Mouse (Mus musculus) A20 (cell line): ENCODE data around the gene Spata31d1a.
A peak's percentile ranks its signal among the peaks of the same experiment; 100 is the strongest.
"Not testable (repeated sequence)": the region's sequence is repeated elsewhere in the genome, so short reads cannot be mapped to it uniquely, and the experiment has no call there.

Source experiments
- DNase-seq: peaks from one replicate; pipeline ENCODE4 v3.0.0-alpha.2; 2011; ENCODE audit warnings: low read depth, low spot score

Spata31d1a gene

DNA sequence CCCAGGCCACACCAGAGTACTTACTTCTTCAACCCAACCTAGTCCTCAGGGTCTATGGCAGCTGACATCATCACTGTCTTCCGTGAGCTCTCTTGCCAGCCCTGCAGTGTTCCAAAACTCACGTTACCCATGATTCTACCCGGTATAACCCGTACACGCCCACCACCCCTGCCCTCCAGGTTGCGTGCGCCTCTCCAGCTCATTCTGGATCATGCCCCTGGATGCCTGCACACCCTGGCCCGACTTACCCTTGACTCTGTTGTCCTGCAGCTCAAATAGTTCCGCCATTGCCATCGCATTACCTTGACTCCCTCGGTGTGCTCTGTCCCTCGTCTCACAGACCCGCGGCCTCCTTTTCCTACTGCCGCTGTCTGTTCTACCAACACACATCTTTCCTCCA, at the start of gene Spata31d1a:
Gene Spata31d1a (minus strand): TSS at position 101 of the 400 bp plus-strand sequence.
- no peak for DNase-seq

DNA sequence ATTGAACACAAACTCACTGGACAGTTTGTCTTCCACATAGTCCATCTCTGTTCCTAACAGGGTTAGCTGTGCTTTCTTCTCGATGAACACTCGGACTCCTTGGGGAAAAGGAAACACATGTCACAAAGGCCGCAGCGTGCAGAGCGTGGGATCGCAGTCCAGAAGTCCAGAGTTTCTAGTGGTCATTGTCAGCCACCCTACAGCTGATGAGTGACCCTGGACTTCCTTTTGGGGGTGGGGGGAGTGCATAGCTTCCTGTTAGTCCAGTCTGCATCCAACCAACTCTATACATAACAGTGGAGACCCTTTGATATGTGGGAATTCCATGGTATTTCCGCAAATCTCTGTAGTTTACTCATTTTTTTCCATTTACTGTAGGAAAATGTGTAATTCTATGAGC, 46.8 kb upstream of the Spata31d1a start:
- no peak for DNase-seq

DNA sequence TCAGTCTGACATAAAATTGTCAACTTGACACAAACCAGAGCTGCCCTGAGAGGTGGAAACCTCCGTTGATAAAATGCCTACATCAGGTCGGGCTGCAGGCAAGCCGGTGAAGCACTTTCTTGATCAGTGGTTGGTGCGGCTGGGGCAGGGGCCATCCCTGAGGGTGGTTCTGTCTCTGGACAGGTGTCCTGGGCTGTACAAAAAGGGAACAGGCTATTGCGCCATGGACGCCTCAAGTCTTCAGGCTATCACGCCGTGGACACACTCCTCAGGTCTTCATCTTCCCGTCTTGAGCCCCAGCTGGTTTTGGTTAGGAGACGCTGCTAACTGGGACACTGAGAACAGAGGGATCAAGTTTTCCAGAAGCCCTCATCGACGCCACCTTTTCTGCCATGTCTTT, 40.2 kb upstream of the Spata31d1a start:
- no peak for DNase-seq

DNA sequence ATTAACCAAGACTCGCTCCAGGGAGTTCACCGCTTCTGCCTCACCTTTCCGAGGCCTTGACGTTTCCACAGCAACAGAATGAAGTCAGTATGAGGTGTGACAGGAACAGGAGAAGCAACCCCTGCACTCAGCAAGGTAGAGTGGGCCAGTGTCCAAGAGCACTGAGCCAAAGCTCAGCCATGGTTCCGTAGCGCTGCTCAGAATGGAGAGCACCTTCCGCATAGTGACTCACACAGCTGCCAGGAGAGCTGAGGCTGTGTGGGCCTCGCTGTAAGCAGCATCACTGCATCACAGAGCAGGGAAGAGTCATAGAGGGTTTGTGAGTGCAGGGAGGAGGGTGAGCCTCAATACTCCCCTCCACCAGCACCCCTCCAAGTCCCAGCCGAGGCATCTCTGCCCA, 36.6 kb upstream of the Spata31d1a start, which contains the start of gene 1700014D04Rik:
Gene 1700014D04Rik (minus strand): TSS at position 42 of the 400 bp plus-strand sequence.
- no peak for DNase-seq

DNA sequence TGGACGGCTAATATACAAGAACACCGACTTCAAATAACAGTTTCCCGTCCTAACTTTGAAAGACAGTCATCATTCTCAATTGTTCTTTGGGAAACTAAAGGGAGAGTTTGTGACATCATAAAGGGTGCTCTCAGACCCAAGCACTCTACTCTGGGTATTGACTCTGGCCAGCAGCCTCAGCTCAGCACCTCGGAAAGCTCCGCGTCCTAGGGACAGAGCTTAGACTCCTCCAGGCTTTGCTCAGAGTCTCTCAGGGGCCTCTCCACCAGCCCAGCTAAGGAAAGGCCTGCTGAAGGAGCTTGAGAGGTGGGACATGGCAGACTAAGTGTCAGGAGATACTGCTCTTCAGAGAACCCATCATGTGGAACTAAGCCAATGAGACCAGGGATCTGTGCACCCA, 36.0 kb upstream of the Spata31d1a start:
- DNase-seq: no peak

DNA sequence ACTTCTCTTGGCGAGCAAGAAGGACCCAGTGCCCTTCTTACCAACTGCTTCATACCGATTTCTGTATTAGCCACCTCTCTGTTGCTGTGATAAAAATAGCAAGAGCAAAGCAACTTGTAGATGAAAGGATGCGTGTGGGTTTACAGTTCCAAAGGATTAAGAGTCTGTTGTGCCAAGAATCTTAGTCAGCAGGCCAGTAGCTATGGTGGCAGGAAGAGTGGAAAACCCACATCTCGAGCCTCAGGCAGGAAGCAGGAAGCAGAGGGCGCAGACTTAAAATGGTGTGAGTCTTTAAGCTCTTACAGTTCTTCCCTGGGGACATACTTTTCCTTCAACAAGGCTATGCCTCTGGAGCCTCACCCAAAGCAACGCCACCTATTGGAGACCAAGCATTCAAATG, 35.3 kb upstream of the Spata31d1a start:
- no peak for DNase-seq

DNA sequence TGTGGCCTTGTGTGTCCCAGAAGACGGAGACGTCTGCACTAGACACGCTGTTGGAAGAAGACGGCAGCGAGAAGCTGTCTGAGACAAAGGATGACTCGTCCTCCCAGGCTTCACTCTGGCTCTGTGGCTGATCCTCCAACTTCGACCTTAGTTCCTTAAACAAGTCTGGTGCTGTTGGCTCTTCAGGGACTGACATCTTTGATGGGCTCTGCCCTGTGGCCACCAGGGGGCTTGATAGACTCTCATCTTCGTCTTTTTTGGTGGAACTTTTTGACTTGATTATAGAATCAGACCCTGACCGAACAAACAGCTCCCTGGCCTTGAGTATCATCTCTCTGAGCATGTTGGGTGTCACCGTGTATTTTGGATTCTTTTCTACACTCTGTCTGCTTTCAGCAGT, 31.6 kb upstream of the Spata31d1a start:
- peak; percentile 13 for DNase-seq

DNA sequence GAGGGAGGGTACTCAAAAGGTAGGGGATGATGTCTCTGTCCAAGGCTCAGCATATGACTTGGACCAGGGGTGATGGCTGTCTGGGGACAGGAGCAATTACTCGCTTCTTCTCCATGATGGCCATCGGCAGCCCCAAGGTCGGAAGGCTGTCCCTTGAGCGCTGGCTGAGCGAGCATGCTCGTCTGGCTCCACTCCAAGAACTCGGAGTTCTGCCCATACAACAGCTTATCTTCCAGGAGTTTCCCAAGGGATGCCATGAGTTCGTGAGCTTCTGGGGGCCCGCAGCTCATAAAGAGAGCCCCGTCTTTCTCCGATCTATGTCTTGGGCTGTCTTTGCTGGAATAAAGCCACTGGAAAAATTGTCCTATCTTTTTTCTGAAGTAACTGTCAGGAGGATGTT, 31.0 kb upstream of the Spata31d1a start:
- DNase-seq: no peak

DNA sequence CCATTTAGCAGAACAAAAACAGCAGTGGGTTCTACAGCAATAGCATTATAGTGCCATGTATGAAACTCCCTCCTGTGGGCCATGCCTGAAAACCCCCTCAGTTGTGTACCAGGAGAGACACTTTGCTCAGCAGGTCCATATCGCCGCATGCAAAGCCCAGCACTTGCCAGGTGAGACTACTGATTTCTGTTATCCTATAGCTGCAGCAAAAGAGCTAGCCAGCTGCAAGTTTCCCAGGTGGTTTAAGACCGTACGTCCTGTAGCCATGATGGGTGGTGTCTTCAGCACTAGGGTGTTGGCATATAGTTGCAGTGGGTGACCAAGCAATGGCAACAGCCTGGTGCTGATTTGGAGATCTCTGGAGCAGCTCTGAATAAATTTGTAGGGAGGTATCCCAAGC, 29.3 kb upstream of the Spata31d1a start:
- no peak for DNase-seq

DNA sequence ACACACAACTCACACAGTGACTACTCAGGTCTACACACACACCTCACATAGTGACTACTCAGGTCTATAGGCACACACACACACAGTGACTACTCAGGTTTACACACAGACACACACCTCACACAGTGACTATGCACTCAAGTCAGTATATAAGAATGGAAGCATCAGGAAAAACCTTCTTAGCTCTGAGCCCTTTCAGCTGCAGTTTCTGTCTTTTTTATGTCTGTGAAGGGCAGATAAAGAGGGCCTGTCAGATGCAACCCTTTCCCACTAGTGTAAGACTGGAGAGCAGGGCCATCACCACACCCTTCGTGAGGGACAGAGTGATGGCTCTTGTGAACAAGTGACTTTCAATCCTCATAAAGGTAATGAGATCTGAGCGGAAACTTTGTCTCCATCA, 28.3 kb upstream of the Spata31d1a start:
- no peak for DNase-seq

DNA sequence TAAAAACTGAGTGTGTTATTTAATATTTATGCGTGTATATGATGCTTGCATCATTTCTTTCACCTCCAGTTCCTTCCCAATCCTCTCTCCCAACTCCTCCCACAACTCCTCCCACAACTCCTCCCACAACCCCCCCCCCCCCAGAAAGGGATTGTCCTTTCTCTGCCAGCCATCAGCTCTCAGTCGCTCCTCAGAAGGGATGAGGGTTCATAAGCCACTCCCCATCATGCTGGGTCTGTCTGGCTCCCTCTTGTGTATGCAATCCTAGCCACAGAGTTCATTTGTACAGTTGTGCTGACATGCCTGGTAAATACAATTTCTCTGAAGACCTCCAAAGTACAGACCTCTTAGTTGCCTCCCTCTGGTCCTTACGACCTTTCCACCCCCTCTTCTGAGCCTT, 25.1 kb upstream of the Spata31d1a start:
- no peak for DNase-seq

DNA sequence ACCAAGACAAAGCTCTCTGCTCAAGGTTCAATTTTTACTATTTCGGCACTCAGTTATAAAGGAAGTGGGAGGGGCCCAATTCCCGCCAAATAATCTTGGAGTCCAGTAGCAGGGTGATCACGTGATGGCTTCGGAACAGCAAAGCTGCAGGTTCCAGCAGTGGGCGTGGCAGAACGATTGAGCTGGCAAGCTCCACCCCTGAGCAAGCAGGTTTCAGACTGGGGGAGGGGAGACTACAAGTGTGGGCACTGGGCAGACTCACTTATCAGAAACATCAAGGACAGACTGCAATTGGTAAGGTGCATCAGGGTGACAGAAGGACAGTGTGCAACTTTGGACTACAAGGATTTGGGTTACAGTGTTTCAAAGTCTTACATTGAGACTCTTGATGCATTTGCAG, 24.2 kb upstream of the Spata31d1a start:
- DNase-seq: not testable (repeated sequence)

DNA sequence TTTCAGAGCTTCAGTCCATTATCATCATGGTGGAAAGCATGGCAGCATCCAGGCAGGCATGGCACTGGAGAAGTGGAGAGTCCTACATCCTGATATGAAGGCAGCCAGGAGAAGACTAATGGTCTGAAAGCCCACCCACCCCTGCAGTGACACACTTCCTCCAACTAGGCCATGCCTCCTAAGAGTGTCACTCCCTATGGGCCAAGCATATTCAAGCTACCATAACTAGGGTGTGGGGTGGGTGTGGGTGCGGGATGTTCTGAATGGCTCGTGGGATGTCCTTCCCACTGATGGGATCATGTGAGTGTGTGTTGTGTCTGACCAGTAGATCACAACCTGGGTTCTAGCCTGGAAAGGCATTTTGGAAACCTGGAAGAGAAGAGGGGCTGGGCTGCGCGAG, 23.8 kb upstream of the Spata31d1a start:
- DNase-seq: no peak

DNA sequence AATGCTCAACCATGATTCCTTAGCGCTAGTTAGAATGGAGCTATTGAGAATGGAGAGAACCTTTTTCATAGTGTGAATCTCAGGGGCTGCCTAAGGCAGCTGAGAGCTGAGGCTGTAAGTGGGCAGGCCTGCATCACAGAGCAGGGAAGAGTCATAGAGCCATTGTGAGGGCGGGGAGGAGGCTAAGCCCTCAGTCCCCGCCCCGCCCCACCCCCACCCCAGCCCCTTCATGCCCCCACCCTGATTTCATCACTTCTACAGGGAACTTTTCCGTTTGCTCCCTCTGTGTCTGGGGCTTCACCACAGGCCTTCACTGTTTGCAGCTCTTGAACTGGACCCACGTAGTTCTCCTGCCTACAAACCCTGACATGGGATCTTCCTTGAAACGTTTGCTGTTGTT, 21.5 kb upstream of the Spata31d1a start, which contains the start of gene Spata31d1d:
Gene Spata31d1d (minus strand): TSS at position 101 of the 400 bp plus-strand sequence.
- DNase-seq: no peak

DNA sequence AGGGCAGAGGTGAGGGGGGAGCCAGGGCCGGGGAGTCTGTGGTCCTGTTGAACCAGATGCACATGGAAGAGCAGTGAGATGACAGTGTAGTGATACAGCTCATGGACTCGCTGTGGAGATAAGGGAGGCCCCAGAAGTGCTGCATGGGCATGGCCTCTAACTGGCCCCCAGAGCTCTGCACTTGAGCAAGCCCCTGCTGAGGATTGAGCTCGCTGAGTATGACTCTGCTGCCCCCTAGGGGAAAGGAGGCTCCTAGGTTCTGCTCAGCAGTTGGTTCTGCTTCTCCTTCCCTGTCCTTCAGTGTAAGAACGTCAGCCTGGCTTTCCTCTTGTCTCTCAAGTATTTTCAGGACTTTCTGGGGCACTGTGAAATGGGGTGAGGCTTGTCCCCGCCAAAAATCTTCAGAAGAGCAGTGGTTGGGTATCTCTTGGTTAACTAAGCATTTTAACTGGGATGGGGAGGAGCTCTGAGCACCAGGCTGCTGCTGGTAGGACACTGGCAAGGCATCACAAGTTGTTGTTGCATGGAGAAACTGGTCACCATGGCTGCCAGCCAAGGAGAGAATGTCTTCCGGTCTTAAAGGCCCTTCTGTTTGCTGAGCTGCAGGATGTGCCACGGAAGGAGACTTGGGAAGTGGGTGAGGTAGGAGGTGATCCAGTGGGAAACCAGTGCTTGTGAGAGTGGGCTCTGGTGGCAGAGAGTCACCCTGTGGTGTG, 18.4 kb upstream of the Spata31d1a start:
- peak; percentile 80 for DNase-seq

DNA sequence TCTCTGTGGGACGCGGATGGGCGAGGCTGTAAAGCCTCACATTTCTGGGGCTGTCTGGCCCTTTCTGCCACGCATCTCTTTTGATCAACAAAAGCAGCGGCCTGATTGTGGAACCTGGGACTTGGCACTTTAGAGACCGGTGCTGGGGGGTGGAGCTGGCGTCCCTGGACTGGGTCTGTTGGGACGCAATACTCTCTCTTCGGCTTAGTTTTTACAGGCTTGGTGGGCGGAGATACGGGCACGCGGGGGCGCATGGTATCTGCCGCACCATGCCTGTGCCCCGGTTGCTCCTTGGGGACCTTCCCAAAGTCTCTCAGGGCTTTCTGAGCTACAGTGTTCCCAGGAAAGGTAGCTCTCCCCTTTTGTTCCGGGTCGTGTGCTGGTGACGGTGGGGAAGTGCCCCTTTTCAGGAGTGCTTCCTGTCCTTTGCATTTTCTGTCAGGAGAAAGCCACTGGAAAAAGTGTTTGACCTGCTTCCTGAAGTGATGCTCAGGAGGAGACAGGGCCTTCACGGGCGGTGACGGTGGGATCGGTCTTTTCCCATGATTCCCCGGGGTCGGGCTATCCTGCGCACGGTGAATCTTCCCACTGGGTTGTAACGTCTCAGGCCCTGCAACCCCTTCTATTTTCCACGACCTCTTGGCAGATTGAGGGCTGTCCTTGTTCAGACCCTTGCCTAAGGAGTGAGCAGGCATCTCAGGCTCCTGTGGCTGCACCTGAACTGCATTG, 16.2 kb upstream of the Spata31d1a start:
- DNase-seq: no peak

DNA sequence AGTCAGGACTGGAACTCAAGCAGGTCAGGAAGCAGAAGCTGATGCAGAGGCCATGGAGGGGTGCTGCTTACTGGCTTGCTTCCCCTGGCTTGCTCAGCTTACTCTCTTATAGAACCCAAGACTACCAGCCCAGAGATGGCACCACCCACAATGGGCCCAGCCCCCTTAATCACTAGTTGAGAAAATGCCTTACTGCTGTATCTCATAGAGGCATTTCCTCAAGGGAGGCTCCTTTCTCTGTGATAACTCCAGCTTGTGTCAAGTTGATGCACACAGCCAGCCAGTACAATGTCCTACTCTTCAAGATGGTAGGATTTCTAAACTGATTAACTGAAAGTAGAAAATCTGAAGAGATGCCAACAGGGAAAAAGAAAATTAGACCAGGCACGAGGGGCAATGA, 12.0 kb upstream of the Spata31d1a start:
- DNase-seq: not testable (repeated sequence)

DNA sequence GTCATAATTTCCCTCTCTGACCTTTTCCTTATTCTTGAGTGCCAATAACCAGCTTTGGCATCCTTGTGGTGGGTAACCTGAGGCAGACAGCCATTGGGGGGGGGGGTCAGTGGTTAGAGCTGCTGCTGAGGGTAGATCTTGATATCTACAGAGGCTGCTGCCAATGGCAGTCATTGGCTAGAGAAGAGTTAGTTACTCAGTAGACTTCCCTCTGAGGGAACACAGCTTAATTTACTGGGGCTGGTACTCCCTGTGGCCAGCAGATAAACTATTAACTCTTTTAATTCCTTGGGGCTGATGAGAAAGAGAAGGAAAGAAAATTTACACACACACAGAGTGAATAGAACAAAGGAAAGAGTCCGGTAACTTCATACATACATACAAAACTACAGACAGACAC, 9.3 kb upstream of the Spata31d1a start:
- no peak for DNase-seq

DNA sequence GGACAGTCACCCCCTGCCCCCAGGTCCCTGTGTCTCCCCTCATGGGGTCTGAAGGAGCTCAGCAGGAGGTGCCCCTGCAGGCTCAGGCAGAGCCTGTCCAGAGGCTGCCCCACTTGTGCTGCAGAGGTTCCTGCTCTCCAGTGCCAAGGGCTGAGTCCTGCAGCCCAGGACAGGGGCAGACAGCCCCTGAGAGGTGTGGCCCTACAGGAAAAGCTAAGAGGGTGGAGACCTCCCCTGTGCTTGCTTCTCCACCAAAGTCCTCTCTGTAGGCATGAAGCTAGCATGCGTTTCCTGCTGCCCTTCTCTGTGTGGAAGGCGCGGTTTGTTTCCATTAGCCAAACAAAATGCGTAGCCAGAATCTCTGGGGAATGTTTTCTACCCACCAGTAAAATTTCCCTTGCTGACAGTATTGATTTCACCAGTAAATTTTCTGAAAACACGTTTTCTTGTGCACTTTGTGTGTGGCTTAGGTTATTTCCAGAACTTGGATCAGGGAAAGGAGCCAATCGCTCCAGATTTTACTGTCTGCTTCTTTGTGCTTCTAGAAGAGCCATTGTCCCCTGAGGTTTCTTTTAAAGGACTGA, 8.8 kb upstream of the Spata31d1a start:
- not testable (repeated sequence) for DNase-seq

DNA sequence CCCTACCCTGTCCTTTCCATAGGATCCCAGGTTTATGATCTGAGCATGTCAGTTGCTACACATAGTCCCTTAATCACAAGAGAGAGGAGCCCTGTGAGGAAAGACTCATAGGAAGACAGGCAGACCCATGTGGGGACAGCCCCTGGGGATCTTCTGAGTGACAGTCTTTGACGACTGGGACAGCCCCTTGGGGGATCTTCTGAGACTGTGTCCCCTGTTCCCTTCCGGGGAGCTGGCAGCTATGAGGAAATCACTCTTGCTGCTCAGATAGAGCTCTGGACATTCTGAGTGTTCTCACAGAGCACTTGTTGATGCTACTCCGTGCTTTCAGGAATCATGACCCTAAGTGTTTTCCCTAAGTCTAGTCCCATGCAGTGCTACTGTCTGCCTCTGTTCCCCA, 3.6 kb upstream of the Spata31d1a start:
- peak; percentile 44 for DNase-seq

DNA sequence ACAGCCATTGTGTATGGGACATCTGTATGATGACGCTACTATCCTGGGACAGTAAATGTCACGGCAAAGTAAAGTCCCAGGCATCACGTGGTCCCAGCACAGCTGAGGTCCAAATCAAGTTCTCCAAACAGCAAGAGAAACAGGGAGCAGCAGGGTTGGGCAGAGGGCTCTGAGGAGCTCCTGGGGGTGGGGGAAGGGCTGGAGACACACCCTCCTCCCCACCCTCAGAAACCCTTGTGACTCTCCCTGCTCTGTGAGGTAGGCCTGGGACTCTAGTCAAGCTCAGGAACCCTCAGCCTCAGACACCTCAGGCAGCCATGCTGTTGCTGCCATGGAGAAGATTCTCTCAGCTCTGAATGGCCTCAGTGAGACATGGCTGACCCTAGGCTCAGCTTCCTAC, 1.9 kb upstream of the Spata31d1a start, which contains the start of gene Spata31d1b:
Gene Spata31d1b (plus strand): TSS at position 301 of the 400 bp plus-strand sequence.
- DNase-seq: not testable (repeated sequence)

DNA sequence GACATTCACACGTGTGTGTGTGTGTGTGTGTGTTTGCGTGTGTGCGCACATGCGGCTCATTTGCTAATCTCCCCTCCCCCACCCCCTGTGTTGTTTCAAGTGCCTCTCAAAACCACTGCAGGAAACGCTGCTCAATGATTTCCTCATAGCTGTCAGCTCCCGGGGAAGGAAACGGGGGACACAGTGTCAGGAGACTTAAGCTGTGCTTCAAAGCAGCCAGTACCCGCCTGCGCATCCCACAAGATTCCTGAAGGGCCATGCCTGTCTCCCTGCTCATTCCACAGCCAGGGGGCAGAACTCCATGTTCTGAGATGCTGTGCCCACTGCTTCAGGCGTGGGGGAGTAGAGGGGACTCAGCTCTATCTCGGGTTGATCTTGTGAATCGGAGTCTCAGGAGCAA, 5.6 kb downstream of the Spata31d1a start:
- DNase-seq: no peak

DNA sequence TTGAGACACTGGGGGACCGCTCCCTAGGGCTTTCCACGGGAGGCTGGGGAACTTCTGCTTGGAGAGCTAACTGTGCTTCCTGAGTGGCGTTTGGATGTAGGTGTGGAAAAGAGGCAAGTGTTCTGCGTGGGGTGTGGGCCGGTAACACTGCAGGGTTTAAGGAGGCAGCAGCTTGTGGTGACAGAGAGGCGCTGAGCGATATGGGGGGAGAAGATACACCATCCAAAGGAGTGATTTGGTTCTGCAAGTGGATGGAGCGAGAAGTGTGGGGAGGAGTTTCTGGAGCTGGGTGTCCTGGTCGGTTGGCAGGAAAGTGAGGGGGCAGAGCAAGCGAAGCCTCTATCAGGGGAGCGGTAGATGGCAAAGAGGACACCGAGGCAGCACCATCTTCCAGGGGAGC, 6.6 kb downstream of the Spata31d1a start:
- no peak for DNase-seq
